In the genomic region with DNA sequence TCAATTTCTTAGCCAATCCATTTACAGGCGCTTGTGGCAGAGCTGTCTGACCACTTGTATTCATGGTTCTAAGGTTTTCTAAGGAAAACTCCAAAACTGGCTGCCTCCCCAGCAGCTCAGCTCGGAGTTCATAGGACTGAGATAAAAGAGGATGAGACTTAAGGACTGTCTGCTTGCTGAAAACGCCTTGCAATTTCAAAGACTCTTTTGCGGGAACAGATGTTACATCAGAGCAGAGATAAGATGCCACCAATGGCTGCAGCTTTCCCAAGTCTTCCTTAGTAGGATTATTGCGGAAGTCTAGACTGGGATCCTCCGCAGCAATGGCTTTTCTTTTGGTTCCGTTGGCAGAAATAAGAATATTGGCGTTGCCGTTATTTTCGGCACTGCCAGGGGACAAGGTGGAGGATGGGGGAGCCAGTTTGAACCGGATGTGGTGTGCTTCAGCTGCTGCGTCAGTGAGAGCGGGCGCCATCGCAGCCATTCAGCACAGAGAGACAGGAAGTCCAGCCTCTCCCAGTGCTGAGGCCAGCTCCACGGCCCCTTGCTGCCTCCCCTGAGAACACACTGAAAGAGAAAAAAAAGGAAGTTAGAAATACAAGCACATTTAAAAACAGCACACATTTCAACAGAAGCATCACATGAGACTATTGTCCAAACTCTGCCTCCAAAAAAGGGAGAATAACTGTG, we compare ENCODE assay signal across 8 mouse cellular contexts. TPM values are rescaled to one million over a fixed set of nuclear protein-coding genes. Genes with fewer than 3 reads are reported as not detected.
DNase-seq lines count a peak whose midpoint lies in the region; TF ChIP-seq lines count a peak whose summit lies in the region.

No protein-coding gene starts in this region.

- H3K36me3 ChIP-seq in thymus, adult 2 months (ENCODE audit: control insufficient read depth, insufficient read depth, low read length), result peaks cover 19% of the 10 kb centered on the region

- DNase-seq in kidney, adult 9 months, result peak; percentile 34
- no peak for DNase-seq in kidney, adult 18-20 months
- peak; percentile 47 for DNase-seq in adrenal gland, postnatal 14 days
- DNase-seq in heart, postnatal 4 days, result peak; percentile 28
- peak; percentile 76 for DNase-seq in lung, postnatal 25 days (ENCODE audit: low spot score)
- peak; percentile 83 for DNase-seq in thymus, adult 2 months
- DNase-seq in cerebellum, postnatal 36 days, result no peak
- DNase-seq in urinary bladder, adult 18-20 months (ENCODE audit: low spot score in 2 of 2), result no peak

- no peaks in the 10 kb centered on the region for H3K27me3 ChIP-seq in thymus, adult 2 months (ENCODE audit: control insufficient read depth, insufficient read depth, low read length)

- TF ChIP-seq POLR2A in thymus, adult 2 months (IDR thresholded peaks at IDR 0.05; ENCODE audit: control insufficient read depth, extremely low read depth, insufficient read depth, low read length, poor library complexity), result no peak

- peaks cover 9% of the 10 kb centered on the region for H3K4me1 ChIP-seq in thymus, adult 2 months (replicated peaks; ENCODE audit: control insufficient read depth, insufficient read depth, low read length)

- H3K4me3 ChIP-seq in thymus, adult 2 months (ENCODE audit: control insufficient read depth, insufficient read depth, low read length), result peak overlapping the region; percentile 3; the same call in 1 of the 2 replicates

- peak overlapping the region; percentile 53 for H3K27ac ChIP-seq in thymus, adult 2 months (ENCODE audit: control insufficient read depth, insufficient read depth, low read length)

- TF ChIP-seq CTCF in thymus, adult 2 months (IDR thresholded peaks at IDR 0.05; ENCODE audit: borderline replicate concordance, control insufficient read depth, extremely low read depth, insufficient read depth, low read length, poor library complexity), result no peak

- 12% methylated on average over 16 of the region's 16 CpGs for WGBS in thymus, adult 2 months

RNA-seq across cellular contexts. Expression of a gene that starts 43.8 kb away (rescaled TPM):
- 49.7 and 53.7 TPM in 2 replicates for total RNA-seq in adrenal gland, postnatal 14 days (2021)
- total RNA-seq in heart, postnatal 4 days (2021), result 10 to 100 TPM; 35.5 TPM
- 202 and 225 TPM in 2 replicates for polyA plus RNA-seq in thymus, adult 2 months (2012; rRNA removed)

Comparison
In these comparisons a context has a peak if more than half of its experiments do, and no peak if none do; other contexts are left out.
1. DNase-seq: peak in kidney, adult 9 months (single experiment), adrenal gland, postnatal 14 days (single experiment), heart, postnatal 4 days (single experiment), lung, postnatal 25 days (single experiment) and thymus, adult 2 months (single experiment); none in kidney, adult 18-20 months (single experiment), cerebellum, postnatal 36 days (0 of 2) and urinary bladder, adult 18-20 months (0 of 2).